Mouse (Mus musculus): ENCODE results near the gene Gm20425.

Gm20425 gene

DNA sequence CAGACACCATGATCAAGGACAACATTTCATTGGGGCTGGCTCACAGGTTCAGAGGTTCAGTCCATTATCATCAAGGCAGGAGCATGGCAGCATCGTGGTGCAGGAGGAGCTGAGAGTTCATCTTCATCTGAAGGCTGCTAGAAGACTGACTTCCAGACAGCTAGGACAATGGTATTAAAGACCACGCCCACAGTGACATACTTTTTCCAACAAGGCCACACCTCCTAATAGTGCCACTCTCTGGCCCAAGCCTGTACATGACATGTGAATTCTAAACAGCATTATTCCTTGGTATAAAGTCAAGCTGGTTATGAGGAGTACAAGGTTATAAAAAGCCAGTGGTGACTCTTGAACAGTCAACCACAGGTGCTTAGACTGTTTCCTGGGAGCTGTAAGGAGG, 75.5 kb downstream of the Gm20425 start:
- DNase-seq (ENCODE audit: extremely low spot score), result no peak

DNA sequence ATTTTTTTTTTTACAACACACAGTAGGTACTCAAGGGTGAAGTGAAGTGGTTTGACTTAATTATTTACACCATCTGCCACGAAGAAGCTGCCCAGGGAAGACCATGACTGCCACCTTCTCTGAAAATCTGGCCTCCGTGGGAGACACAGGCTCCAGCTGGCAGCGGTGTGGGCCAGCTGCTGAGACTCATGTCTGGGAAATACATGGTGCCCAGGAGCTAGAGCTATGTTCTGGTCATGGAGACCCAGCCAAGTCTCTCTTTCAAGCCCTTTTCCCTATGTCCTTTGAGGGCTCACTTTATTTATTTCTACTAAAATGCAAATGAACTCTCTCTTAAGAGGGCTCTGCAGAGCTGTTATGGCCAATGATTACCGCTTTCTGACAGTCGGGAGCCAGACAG, 76.8 kb downstream of the Gm20425 start:
- DNase-seq (ENCODE audit: extremely low spot score), result no peak

DNA sequence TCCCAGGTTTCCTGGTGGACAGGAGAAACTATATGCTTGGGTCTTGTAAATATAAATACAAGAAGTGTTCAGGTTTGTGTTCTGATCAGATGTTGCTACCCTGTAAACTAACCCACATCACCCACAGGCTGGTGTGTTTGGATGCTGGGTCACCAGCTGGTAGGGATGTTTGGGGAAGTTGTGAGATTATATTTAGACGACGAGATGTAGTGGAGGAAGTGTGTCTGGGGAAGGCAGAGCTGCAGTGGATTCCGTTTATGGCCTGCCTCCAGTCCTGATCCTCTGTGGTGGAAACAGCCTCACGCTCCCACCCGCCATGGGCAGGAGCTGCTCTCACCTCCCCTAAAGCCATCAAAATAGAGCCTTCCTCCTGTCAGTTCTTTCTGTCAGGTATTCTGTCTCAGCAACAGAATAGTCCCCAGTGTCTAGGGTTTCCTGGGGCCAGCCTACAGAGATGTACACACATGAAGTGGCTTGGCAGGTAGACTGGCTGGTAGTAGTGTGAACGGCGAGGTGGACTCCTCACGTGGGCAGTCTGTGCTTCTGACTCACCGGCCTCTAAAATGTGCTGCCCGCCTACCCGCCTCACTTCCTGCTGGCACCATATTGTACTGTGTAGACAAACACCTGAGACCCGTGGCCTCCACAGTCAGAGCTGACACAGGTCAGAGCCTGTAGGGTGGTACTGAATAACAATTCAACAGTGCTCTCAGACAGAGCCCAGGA, 80.9 kb downstream of the Gm20425 start:
- no peak for DNase-seq (ENCODE audit: extremely low spot score)

DNA sequence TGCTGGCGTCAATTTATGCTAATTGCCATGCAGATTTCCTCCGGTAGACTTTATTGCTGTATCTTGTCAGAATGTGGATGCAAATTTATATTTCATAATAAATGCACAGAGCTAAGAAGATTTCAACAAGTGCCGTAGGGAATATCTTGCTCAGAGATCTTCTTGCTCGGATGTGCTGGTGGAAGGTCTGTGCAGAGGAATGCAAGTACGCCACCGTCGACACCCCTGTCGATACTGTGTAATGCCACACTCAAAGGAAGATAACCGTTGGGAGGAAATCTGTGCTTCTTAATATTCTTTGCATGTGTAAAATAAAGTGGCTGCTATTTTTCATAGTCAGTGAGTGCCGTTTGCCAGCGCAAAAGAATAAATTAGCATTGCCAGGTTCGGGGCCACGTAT, 83.0 kb downstream of the Gm20425 start:
- DNase-seq (ENCODE audit: extremely low spot score), result no peak

DNA sequence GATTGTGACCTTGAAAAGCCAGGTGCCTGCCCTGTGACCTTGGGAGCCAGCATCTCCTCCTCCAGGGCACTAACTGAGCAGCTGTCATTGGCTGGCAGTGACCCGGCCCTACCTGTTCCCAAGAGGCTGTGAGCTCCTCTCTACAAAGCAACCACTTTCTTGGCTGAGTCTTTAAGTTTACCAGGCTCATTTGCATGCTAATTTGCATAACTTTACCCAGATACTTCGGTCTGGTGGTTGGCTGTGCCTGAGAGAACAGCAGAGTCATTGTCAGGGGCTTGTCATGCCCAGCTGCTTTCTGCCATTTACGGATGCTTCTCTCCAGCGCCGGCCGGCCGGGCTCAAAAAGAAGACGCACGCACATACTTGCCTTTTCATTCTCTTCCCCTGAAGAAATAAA, 83.4 kb downstream of the Gm20425 start:
- no peak for DNase-seq (ENCODE audit: extremely low spot score)

DNA sequence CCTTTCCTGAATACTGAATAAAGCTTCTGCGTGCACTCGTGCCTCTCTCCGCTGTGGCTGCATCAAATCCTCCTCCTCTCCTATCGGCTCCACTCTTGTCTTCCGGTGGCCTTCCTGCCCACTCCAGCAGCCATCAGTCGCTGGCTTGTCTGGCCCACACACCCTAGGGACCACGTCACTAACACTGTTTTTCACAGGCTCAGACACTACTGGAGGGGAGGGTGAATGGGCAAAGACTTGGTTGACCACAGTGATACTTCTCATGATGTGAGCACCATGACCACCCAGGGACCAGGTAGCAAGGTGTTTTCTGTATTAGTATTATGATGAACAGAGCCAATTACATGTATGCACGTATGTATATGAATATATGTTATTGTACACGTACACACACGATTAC, 83.8 kb downstream of the Gm20425 start:
- DNase-seq (ENCODE audit: extremely low spot score), result no peak

DNA sequence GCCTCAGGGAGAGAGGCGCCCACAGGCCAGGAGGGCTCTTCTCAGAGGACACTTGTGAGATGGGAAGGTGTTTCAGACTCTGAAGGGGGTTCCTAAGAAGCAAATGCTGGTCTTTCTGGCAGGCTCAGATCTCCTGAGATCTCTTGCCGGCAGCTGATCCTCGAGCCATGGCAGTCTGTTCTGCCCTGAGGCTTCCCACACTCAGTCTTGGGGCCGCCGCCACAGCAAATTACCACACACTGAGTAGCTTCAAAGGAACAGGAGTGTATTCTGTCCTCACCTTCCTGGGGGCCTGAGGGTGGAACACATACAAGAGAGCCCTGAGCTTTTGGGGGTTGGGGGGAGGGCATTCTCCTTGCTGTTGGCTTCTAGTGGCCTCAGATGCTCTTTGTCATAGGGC, 84.8 kb downstream of the Gm20425 start:
- no peak for DNase-seq (ENCODE audit: extremely low spot score)

DNA sequence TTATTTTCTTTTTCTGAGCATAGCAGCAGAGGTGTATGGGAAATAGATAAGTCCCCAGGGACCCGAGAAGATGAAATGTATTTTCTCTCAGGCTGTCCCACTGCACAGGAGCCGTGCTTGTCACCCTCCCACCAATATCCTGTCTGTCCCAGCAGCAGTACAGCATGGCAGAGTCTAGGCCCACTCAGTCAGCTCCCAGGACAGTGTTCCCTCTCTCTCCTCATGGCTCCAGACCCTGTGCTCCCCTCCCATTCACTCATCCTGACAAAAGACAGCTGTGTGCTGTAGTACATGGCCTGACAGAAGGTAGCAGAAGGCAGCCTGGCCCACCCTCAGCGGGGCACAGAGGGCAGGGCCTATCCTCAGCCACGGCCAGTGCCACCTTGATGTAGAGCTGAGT, 86.2 kb downstream of the Gm20425 start:
- no peak for DNase-seq (ENCODE audit: extremely low spot score)

DNA sequence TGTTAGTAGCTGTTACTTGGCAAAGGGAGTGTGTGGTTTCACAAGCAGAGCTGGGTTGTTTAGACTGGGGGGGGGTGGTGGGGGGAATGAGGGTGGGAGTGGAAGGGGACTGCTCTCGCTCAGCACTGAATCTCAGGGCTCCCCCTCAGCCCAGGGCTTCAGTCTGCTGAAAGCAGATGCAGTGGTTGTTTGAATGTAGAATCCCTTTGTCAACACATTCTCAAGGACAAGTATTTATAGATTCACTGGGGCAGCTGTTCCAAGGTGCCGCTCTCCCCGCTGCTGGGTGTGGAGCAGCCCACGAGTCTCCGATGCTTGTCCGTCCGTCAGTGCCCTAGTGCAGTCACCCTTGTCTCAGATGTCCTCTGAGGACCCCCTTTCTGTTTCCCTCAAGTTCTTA, 88.8 kb downstream of the Gm20425 start:
- DNase-seq (ENCODE audit: extremely low spot score), result no peak

DNA sequence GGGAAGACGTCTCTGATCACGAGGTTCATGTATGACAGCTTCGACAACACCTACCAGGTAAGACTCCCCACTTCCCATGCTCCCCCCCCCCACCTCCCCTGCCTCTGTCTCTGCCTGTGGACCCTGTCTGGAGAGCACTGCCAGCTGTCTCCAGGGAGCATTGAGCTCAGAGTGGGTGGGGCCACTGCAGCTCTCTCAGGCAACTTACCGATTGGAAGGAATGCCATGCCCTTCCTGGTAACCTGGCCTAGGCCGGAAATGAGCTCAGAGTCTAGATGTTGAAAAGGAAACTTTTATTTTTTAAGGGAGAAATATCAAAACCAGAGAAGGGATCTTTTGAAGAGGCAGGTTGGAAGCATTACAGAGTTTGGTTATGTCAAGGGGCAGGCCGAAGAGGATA, 89.7 kb downstream of the Gm20425 start:
- DNase-seq (ENCODE audit: extremely low spot score), result no peak
